Mouse (Mus musculus): ENCODE measurements around the gene Josd1. TPM values are rescaled to one million over a fixed set of nuclear protein-coding genes. Genes with fewer than 3 reads are reported as not detected.

Josd1 gene
- polyA plus RNA-seq, 1 experiment from 2014 or later, result 19.0 TPM

- H3K27me3 ChIP-seq (ENCODE audit: insufficient read depth, low read length), result no peaks in the 10 kb centered on the region
- no peak overlapping the region for H3K9ac ChIP-seq (ENCODE audit: low read depth, low read length)
- WGBS, result 53% methylated on average over 11 of the region's 12 CpGs
- H3K4me3 ChIP-seq (replicated peaks; ENCODE audit: low read depth, low read length), result no peak overlapping the region
- ATAC-seq (replicated peaks; ENCODE audit: low FRiP score, low read depth) (no peak), DNase-seq (ENCODE audit: low spot score) (no peak)
- no peak overlapping the region for H3K27ac ChIP-seq
- no peak for TF ChIP-seq CTCF (IDR thresholded peaks at IDR 0.05; ENCODE audit: low read depth)
- H3K36me3 ChIP-seq (ENCODE audit: insufficient read depth, low read length), result 0 out of 2 replicates have a peak, but pooled peaks cover 8% of the 10 kb centered on the region
- H3K4me2 ChIP-seq (ENCODE audit: low read length), result no peak overlapping the region
- H3K9me3 ChIP-seq (replicated peaks; ENCODE audit: low read length), result no peaks in the 10 kb centered on the region
- no peaks in the 10 kb centered on the region for H3K4me1 ChIP-seq (replicated peaks; ENCODE audit: insufficient read depth, low read length)
These were observed 46.4 kb downstream of the Josd1 start for GRCm38 (mm10) chr15:79641135-79641817.

GRCm38 (mm10) chr15:79630471-79630870 lies 57.2 kb downstream of the Josd1 start:
- H3K27ac ChIP-seq, result no peak overlapping the region
- H3K4me1 ChIP-seq (replicated peaks; ENCODE audit: insufficient read depth, low read length), result no peaks in the 10 kb centered on the region
- DNase-seq (ENCODE audit: low spot score) (no peak), ATAC-seq (replicated peaks; ENCODE audit: low FRiP score, low read depth) (no peak)
- H3K4me2 ChIP-seq (ENCODE audit: low read length), result no peak overlapping the region
- 33% methylated on average over 2 of the region's 2 CpGs for WGBS
- H3K9ac ChIP-seq (ENCODE audit: low read depth, low read length), result no peak overlapping the region
- H3K27me3 ChIP-seq (ENCODE audit: insufficient read depth, low read length), result no peaks in the 10 kb centered on the region
- no peaks in the 10 kb centered on the region for H3K9me3 ChIP-seq (replicated peaks; ENCODE audit: low read length)
- no peak overlapping the region for H3K4me3 ChIP-seq (replicated peaks; ENCODE audit: low read depth, low read length)
- H3K36me3 ChIP-seq (ENCODE audit: insufficient read depth, low read length), result peaks cover 11% of the 10 kb centered on the region; the same call in 1 of the 2 replicates
- TF ChIP-seq CTCF (IDR thresholded peaks at IDR 0.05; ENCODE audit: low read depth), result no peak

Other genes with a start within 250 kb of the Josd1 start
- gene Csnk1e, start 232.4 kb downstream of the Josd1 start, polyA plus RNA-seq (2015; fragmentation: Nextera tagmentation; extraction: Ambion mirVana), result 50.9 and 53.9 TPM in 2 replicates
- 0.11 TPM in 1 of 2 replicates, not detected in the other for gene Kcnj4, start 182.7 kb downstream of the Josd1 start, polyA plus RNA-seq (2015; fragmentation: Nextera tagmentation; extraction: Ambion mirVana)
- gene Kdelr3, start 171.5 kb downstream of the Josd1 start, polyA plus RNA-seq (2015; fragmentation: Nextera tagmentation; extraction: Ambion mirVana), result 41.6 and 54.9 TPM in 2 replicates
- gene Ddx17, start 141.2 kb downstream of the Josd1 start, polyA plus RNA-seq (2015; fragmentation: Nextera tagmentation; extraction: Ambion mirVana), result 38.6 and 39.9 TPM in 2 replicates
- gene Dmc1, start 82.8 kb downstream of the Josd1 start, polyA plus RNA-seq (2015; fragmentation: Nextera tagmentation; extraction: Ambion mirVana), result 1.7 and 1.9 TPM in 2 replicates
- 0.66 and 1.3 TPM in 2 replicates for gene Fam227a, start 29.0 kb downstream of the Josd1 start, polyA plus RNA-seq (2015; fragmentation: Nextera tagmentation; extraction: Ambion mirVana)
- 51.7 and 52.7 TPM in 2 replicates for gene Cby1, start 28.7 kb downstream of the Josd1 start, polyA plus RNA-seq (2015; fragmentation: Nextera tagmentation; extraction: Ambion mirVana)
- 264 TPM in 2 replicates for gene Tomm22, start 17.1 kb downstream of the Josd1 start, polyA plus RNA-seq (2015; fragmentation: Nextera tagmentation; extraction: Ambion mirVana)
- gene Gtpbp1, start 2.9 kb upstream of the Josd1 start, polyA plus RNA-seq (2015; fragmentation: Nextera tagmentation; extraction: Ambion mirVana), result 24.3 and 26.9 TPM in 2 replicates
- 3.5 and 4.0 TPM in 2 replicates for gene Sun2, start 54.6 kb upstream of the Josd1 start, polyA plus RNA-seq (2015; fragmentation: Nextera tagmentation; extraction: Ambion mirVana)
- 59.3 and 61.8 TPM in 2 replicates for gene Dnal4, start 89.9 kb upstream of the Josd1 start, polyA plus RNA-seq (2015; fragmentation: Nextera tagmentation; extraction: Ambion mirVana)
- 1.1 and 1.4 TPM in 2 replicates for gene Nptxr, start 116.8 kb upstream of the Josd1 start, polyA plus RNA-seq (2015; fragmentation: Nextera tagmentation; extraction: Ambion mirVana)
- 0.28 TPM in 1 of 2 replicates, not detected in the other for gene Npcd, start 146.3 kb upstream of the Josd1 start, polyA plus RNA-seq (2015; fragmentation: Nextera tagmentation; extraction: Ambion mirVana)
- 39.0 and 46.6 TPM in 2 replicates for gene Cbx6, start 146.8 kb upstream of the Josd1 start, polyA plus RNA-seq (2015; fragmentation: Nextera tagmentation; extraction: Ambion mirVana)
- gene Apobec3, start 203.7 kb upstream of the Josd1 start, polyA plus RNA-seq (2015; fragmentation: Nextera tagmentation; extraction: Ambion mirVana), result 26.1 and 26.4 TPM in 2 replicates

Measured in kidney, postnatal 0 days (tissue).